Mouse (Mus musculus): ENCODE results near the gene Olfr481. TPM values are rescaled to one million over a fixed set of nuclear protein-coding genes. Genes with fewer than 3 reads are reported as not detected.

Gene Olfr481
- not detected in 2 replicates for polyA plus RNA-seq (2015; fragmentation: Nextera tagmentation; extraction: Ambion mirVana)

- no peaks in the 10 kb centered on the region for H3K9me3 ChIP-seq (replicated peaks)
- H3K9ac ChIP-seq (replicated peaks), result no peak within 1 kb of the TSS
- no peak within 1 kb of the TSS for H3K4me2 ChIP-seq
- no peak within 1 kb of the TSS for H3K4me3 ChIP-seq (replicated peaks)
- H3K27me3 ChIP-seq (replicated peaks), result no peaks in the 10 kb centered on the region
- H3K36me3 ChIP-seq, result no peaks in the 10 kb centered on the region
- ATAC-seq (ENCODE audit: low FRiP score), result no peak
- no peaks in the 10 kb centered on the region for H3K4me1 ChIP-seq
- no peak within 1 kb of the TSS for H3K27ac ChIP-seq (replicated peaks)
These were observed at the start of gene Olfr481 for GRCm38 (mm10) chr7:108079555-108079954. Gene Olfr481, plus strand, starts transcription at chr7:108079855.

DNA sequence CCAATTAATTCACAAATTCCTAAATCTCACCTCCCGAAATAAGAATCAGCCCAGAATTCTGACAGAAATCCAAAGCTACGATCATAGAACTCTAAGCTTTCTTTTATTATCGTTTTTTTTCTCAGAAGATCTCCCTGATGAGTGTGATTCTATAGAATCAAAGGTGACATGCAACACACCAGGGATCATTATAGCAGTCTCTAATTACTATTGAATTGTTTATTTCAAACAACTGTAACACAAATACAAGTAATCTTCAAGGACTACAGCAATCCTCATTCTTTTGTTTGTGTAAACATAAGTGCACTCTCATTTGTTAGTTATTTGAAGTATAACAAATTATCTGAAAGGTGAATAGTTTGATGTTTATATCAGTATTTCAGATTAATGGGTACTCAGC lies 45.8 kb upstream of the Olfr481 start, which contains the start of gene Olfr478:
TSS of gene Olfr478 (minus strand) at position 101 of the 400 bp plus-strand sequence.
- ATAC-seq (ENCODE audit: low FRiP score), result no peak
- Histone ChIP-seq H3K36me3 (no peaks in the 10 kb centered on the region), H3K4me3 (replicated peaks) (no peak within 1 kb of the TSS), H3K4me1 (no peaks in the 10 kb centered on the region), H3K27me3 (replicated peaks) (no peaks in the 10 kb centered on the region), H3K4me2 (no peak within 1 kb of the TSS), H3K27ac (replicated peaks) (no peak within 1 kb of the TSS), H3K9ac (replicated peaks) (no peak within 1 kb of the TSS), H3K9me3 (replicated peaks) (no peaks in the 10 kb centered on the region)
- WGBS, result 83% methylated on average over 3 of the region's 3 CpGs

GRCm38 (mm10) chr7:108050393-108050792 lies 29.3 kb upstream of the Olfr481 start, which contains the start of gene Olfr479:
Gene Olfr479, plus strand, starts transcription at chr7:108050693.
- no peak for ATAC-seq (ENCODE audit: low FRiP score)
- H3K27me3 ChIP-seq (replicated peaks), result no peaks in the 10 kb centered on the region
- H3K27ac ChIP-seq (replicated peaks), result no peak within 1 kb of the TSS
- no peak within 1 kb of the TSS for H3K4me2 ChIP-seq
- no peak within 1 kb of the TSS for H3K9ac ChIP-seq (replicated peaks)
- no peaks in the 10 kb centered on the region for H3K4me1 ChIP-seq
- H3K36me3 ChIP-seq, result no peaks in the 10 kb centered on the region
- no peak within 1 kb of the TSS for H3K4me3 ChIP-seq (replicated peaks)
- WGBS, result 91% methylated on average over 2 of the region's 2 CpGs
- no peaks in the 10 kb centered on the region for H3K9me3 ChIP-seq (replicated peaks)

- H3K9me3 ChIP-seq (replicated peaks), result no peaks in the 10 kb centered on the region
- H3K27ac ChIP-seq (replicated peaks), result no peak within 1 kb of the TSS
- H3K27me3 ChIP-seq (replicated peaks), result no peaks in the 10 kb centered on the region
- no peak within 1 kb of the TSS for H3K4me3 ChIP-seq (replicated peaks)
- H3K4me2 ChIP-seq, result no peak within 1 kb of the TSS
- H3K36me3 ChIP-seq, result no peaks in the 10 kb centered on the region
- 91% methylated on average over 1 of the region's 1 CpGs for WGBS
- H3K4me1 ChIP-seq, result no peaks in the 10 kb centered on the region
- H3K9ac ChIP-seq (replicated peaks), result no peak within 1 kb of the TSS
- ATAC-seq (ENCODE audit: low FRiP score), result no peak
These were observed 12.4 kb upstream of the Olfr481 start, which contains the start of gene Olfr480 for GRCm38 (mm10) chr7:108067246-108067645. Gene Olfr480, minus strand, starts transcription at chr7:108067346.

DNA sequence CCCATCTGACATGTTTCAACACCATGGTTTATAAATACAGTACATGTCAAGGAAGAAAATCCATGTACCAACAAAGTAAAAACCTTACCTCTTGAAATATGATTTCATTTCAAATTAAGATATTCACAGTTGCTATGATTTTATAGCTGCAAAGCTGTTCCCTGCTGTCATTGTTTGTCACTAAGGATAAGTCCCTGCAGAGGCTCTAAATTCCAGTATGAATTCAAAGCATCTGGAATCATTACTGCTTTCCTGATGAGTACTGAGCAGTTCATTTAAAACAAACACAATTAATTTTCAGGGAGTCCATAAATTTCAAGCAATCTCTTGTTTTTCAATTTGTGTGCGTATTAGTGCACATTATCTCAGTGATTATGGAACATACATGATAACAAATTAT lies 17.8 kb downstream of the Olfr481 start, which contains the start of gene Olfr482:
TSS of gene Olfr482 (minus strand) at position 101 of the 400 bp plus-strand sequence.
- 72% methylated on average over 1 of the region's 1 CpGs for WGBS
- no peak for ATAC-seq (ENCODE audit: low FRiP score)
- Histone ChIP-seq H3K27ac (replicated peaks) (no peak within 1 kb of the TSS), H3K27me3 (replicated peaks) (no peaks in the 10 kb centered on the region), H3K4me3 (replicated peaks) (no peak within 1 kb of the TSS), H3K4me2 (no peak within 1 kb of the TSS), H3K36me3 (no peaks in the 10 kb centered on the region), H3K9ac (replicated peaks) (no peak within 1 kb of the TSS), H3K9me3 (replicated peaks) (no peaks in the 10 kb centered on the region), H3K4me1 (no peaks in the 10 kb centered on the region)

- Histone ChIP-seq H3K9me3 (replicated peaks) (no peaks in the 10 kb centered on the region), H3K27ac (replicated peaks) (no peak within 1 kb of the TSS), H3K36me3 (no peaks in the 10 kb centered on the region), H3K27me3 (replicated peaks) (no peaks in the 10 kb centered on the region), H3K4me2 (no peak within 1 kb of the TSS), H3K9ac (replicated peaks) (no peak within 1 kb of the TSS), H3K4me1 (no peaks in the 10 kb centered on the region), H3K4me3 (replicated peaks) (no peak within 1 kb of the TSS)
- no peak for ATAC-seq (ENCODE audit: low FRiP score)
- 93% methylated on average over 1 of the region's 1 CpGs for WGBS
These were observed 20.9 kb downstream of the Olfr481 start, which contains the start of gene Olfr483 for GRCm38 (mm10) chr7:108100549-108100948. Gene Olfr483, plus strand, starts transcription at chr7:108100849.

- Histone ChIP-seq H3K36me3 (no peaks in the 10 kb centered on the region), H3K9me3 (replicated peaks) (no peaks in the 10 kb centered on the region), H3K9ac (replicated peaks) (no peak overlapping the region), H3K27ac (replicated peaks) (no peak overlapping the region), H3K4me3 (replicated peaks) (no peak overlapping the region), H3K4me2 (no peak overlapping the region), H3K4me1 (no peaks in the 10 kb centered on the region), H3K27me3 (replicated peaks) (no peaks in the 10 kb centered on the region)
- 7% methylated on average over 1 of the region's 1 CpGs for WGBS
- ATAC-seq (ENCODE audit: low FRiP score), result no peak
These were observed 41.0 kb downstream of the Olfr481 start for GRCm38 (mm10) chr7:108120681-108121080.

- no peaks in the 10 kb centered on the region for H3K9me3 ChIP-seq (replicated peaks)
- H3K4me3 ChIP-seq (replicated peaks), result no peak overlapping the region
- WGBS, result 71% methylated on average over 1 of the region's 1 CpGs
- no peak for ATAC-seq (ENCODE audit: low FRiP score)
- H3K9ac ChIP-seq (replicated peaks), result no peak overlapping the region
- H3K4me1 ChIP-seq, result no peaks in the 10 kb centered on the region
- no peaks in the 10 kb centered on the region for H3K27me3 ChIP-seq (replicated peaks)
- H3K4me2 ChIP-seq, result no peak overlapping the region
- H3K27ac ChIP-seq (replicated peaks), result no peak overlapping the region
- no peaks in the 10 kb centered on the region for H3K36me3 ChIP-seq
These were observed 41.8 kb downstream of the Olfr481 start for GRCm38 (mm10) chr7:108121416-108121815.

- Histone ChIP-seq H3K4me1 (no peaks in the 10 kb centered on the region), H3K4me3 (replicated peaks) (no peak within 1 kb of the TSS), H3K27ac (replicated peaks) (no peak within 1 kb of the TSS), H3K27me3 (replicated peaks) (no peaks in the 10 kb centered on the region), H3K9me3 (replicated peaks) (no peaks in the 10 kb centered on the region), H3K36me3 (no peaks in the 10 kb centered on the region), H3K9ac (replicated peaks) (no peak within 1 kb of the TSS), H3K4me2 (no peak within 1 kb of the TSS)
- no peak for ATAC-seq (ENCODE audit: low FRiP score)
These were observed 47.7 kb downstream of the Olfr481 start, which contains the start of gene Olfr484 for GRCm38 (mm10) chr7:108127349-108127748. Gene Olfr484, minus strand, starts transcription at chr7:108127449.

Other genes with a start within 250 kb of the Olfr481 start
- not detected in 2 replicates for gene Olfr470, start 232.4 kb upstream of the Olfr481 start, polyA plus RNA-seq (2015; fragmentation: Nextera tagmentation; extraction: Ambion mirVana)
- gene Olfr472, start 182.0 kb upstream of the Olfr481 start, polyA plus RNA-seq (2015; fragmentation: Nextera tagmentation; extraction: Ambion mirVana), result not detected in 2 replicates
- not detected in 2 replicates for gene Olfr473, start 149.4 kb upstream of the Olfr481 start, polyA plus RNA-seq (2015; fragmentation: Nextera tagmentation; extraction: Ambion mirVana)
- not detected in 2 replicates for gene Olfr474, start 125.2 kb upstream of the Olfr481 start, polyA plus RNA-seq (2015; fragmentation: Nextera tagmentation; extraction: Ambion mirVana)
- not detected in 2 replicates for gene Olfr476, start 115.1 kb upstream of the Olfr481 start, polyA plus RNA-seq (2015; fragmentation: Nextera tagmentation; extraction: Ambion mirVana)
- not detected in 2 replicates for gene Olfr477, start 93.2 kb upstream of the Olfr481 start, polyA plus RNA-seq (2015; fragmentation: Nextera tagmentation; extraction: Ambion mirVana)
- gene Olfr478, start 45.9 kb upstream of the Olfr481 start, polyA plus RNA-seq (2015; fragmentation: Nextera tagmentation; extraction: Ambion mirVana), result not detected in 2 replicates
- gene Olfr479, start 29.2 kb upstream of the Olfr481 start, polyA plus RNA-seq (2015; fragmentation: Nextera tagmentation; extraction: Ambion mirVana), result not detected in 2 replicates
- not detected in 2 replicates for gene Olfr480, start 12.5 kb upstream of the Olfr481 start, polyA plus RNA-seq (2015; fragmentation: Nextera tagmentation; extraction: Ambion mirVana)
- not detected in 2 replicates for gene Olfr482, start 17.7 kb downstream of the Olfr481 start, polyA plus RNA-seq (2015; fragmentation: Nextera tagmentation; extraction: Ambion mirVana)
- not detected in 2 replicates for gene Olfr483, start 21.0 kb downstream of the Olfr481 start, polyA plus RNA-seq (2015; fragmentation: Nextera tagmentation; extraction: Ambion mirVana)
- not detected in 2 replicates for gene Olfr484, start 47.6 kb downstream of the Olfr481 start, polyA plus RNA-seq (2015; fragmentation: Nextera tagmentation; extraction: Ambion mirVana)
- not detected in 2 replicates for gene Olfr485, start 80.0 kb downstream of the Olfr481 start, polyA plus RNA-seq (2015; fragmentation: Nextera tagmentation; extraction: Ambion mirVana)
- not detected in 2 replicates for gene Olfr486, start 92.9 kb downstream of the Olfr481 start, polyA plus RNA-seq (2015; fragmentation: Nextera tagmentation; extraction: Ambion mirVana)
- gene Olfr487, start 134.8 kb downstream of the Olfr481 start, polyA plus RNA-seq (2015; fragmentation: Nextera tagmentation; extraction: Ambion mirVana), result not detected in 2 replicates
- not detected in 2 replicates for gene Olfr488, start 178.5 kb downstream of the Olfr481 start, polyA plus RNA-seq (2015; fragmentation: Nextera tagmentation; extraction: Ambion mirVana)
- not detected in 2 replicates for gene Olfr490, start 209.1 kb downstream of the Olfr481 start, polyA plus RNA-seq (2015; fragmentation: Nextera tagmentation; extraction: Ambion mirVana)
- not detected in 2 replicates for gene Olfr491, start 233.6 kb downstream of the Olfr481 start, polyA plus RNA-seq (2015; fragmentation: Nextera tagmentation; extraction: Ambion mirVana)
- gene Olfr492, start 243.8 kb downstream of the Olfr481 start, polyA plus RNA-seq (2015; fragmentation: Nextera tagmentation; extraction: Ambion mirVana), result not detected in 2 replicates